Mouse (Mus musculus): ENCODE data around the gene Cd84. TPM values are rescaled to one million over a fixed set of nuclear protein-coding genes. Genes with fewer than 3 reads are reported as not detected.

The Cd84 gene
- polyA plus RNA-seq, 1 experiment = 0.92 TPM

- DNase-seq = no peak
- Histone ChIP-seq H3K27ac (ENCODE audit: insufficient read depth, low read depth, low read length) (no peak overlapping the region), H3K4me1 (ENCODE audit: control insufficient read depth, insufficient read depth, low read length) (no peaks in the 10 kb centered on the region), H3K27me3 (replicated peaks; ENCODE audit: control insufficient read depth, insufficient read depth, low read length) (no peaks in the 10 kb centered on the region; the same call in 1 of the 2 replicates), H3K4me3 (ENCODE audit: insufficient read depth, low read depth, low read length) (no peak overlapping the region), H3K36me3 (ENCODE audit: control insufficient read depth, insufficient read depth, low read length) (no peaks in the 10 kb centered on the region)
- TF ChIP-seq POLR2A (IDR thresholded peaks at IDR 0.05; ENCODE audit: low read depth, low read length) (no peak), CTCF (conservative IDR thresholded peaks at IDR 0.05; ENCODE audit: insufficient read depth, insufficient read length, low read depth, low read length) (no peak)
- 75% methylated on average over 2 of the region's 2 CpGs for WGBS
Measured at GRCm38 (mm10) chr1:171921641-171922040, 82.1 kb downstream of the Cd84 start.

GRCm38 (mm10) chr1:171922844-171923243, 83.3 kb downstream of the Cd84 start:
- Histone ChIP-seq H3K4me3 (ENCODE audit: insufficient read depth, low read depth, low read length) (no peak overlapping the region), H3K4me1 (ENCODE audit: control insufficient read depth, insufficient read depth, low read length) (no peaks in the 10 kb centered on the region), H3K27ac (ENCODE audit: insufficient read depth, low read depth, low read length) (no peak overlapping the region), H3K27me3 (replicated peaks; ENCODE audit: control insufficient read depth, insufficient read depth, low read length) (no peaks in the 10 kb centered on the region; the same call in 1 of the 2 replicates), H3K36me3 (ENCODE audit: control insufficient read depth, insufficient read depth, low read length) (no peaks in the 10 kb centered on the region)
- TF ChIP-seq CTCF (conservative IDR thresholded peaks at IDR 0.05; ENCODE audit: insufficient read depth, insufficient read length, low read depth, low read length) (no peak), POLR2A (IDR thresholded peaks at IDR 0.05; ENCODE audit: low read depth, low read length) (no peak)
- no peak for DNase-seq
- 92% methylated on average over 5 of the region's 5 CpGs for WGBS

GRCm38 (mm10) chr1:171924900-171925299, 85.4 kb downstream of the Cd84 start:
- TF ChIP-seq CTCF (conservative IDR thresholded peaks at IDR 0.05; ENCODE audit: insufficient read depth, insufficient read length, low read depth, low read length) (no peak), POLR2A (IDR thresholded peaks at IDR 0.05; ENCODE audit: low read depth, low read length) (no peak)
- WGBS = 74% methylated on average over 3 of the region's 3 CpGs

GRCm38 (mm10) chr1:171933851-171934250, 94.4 kb downstream of the Cd84 start:
- Histone ChIP-seq H3K4me1 (ENCODE audit: control insufficient read depth, insufficient read depth, low read length) (no peaks in the 10 kb centered on the region), H3K4me3 (ENCODE audit: insufficient read depth, low read depth, low read length) (no peak overlapping the region), H3K27me3 (replicated peaks; ENCODE audit: control insufficient read depth, insufficient read depth, low read length) (no peaks in the 10 kb centered on the region; the same call in 1 of the 2 replicates), H3K27ac (ENCODE audit: insufficient read depth, low read depth, low read length) (no peak overlapping the region), H3K36me3 (ENCODE audit: control insufficient read depth, insufficient read depth, low read length) (no peaks in the 10 kb centered on the region)
- WGBS = 54% methylated on average over 3 of the region's 3 CpGs
- DNase-seq = no peak
- no peak for TF ChIP-seq POLR2A (IDR thresholded peaks at IDR 0.05; ENCODE audit: low read depth, low read length)
- no peak for TF ChIP-seq CTCF (conservative IDR thresholded peaks at IDR 0.05; ENCODE audit: insufficient read depth, insufficient read length, low read depth, low read length)

More at GRCm38 (mm10) chr1:171924900-171925299, 85.4 kb downstream of the Cd84 start:
- no peak for DNase-seq
- no peak overlapping the region for H3K4me3 ChIP-seq (ENCODE audit: insufficient read depth, low read depth, low read length)
- no peaks in the 10 kb centered on the region for H3K36me3 ChIP-seq (ENCODE audit: control insufficient read depth, insufficient read depth, low read length)
- no peaks in the 10 kb centered on the region; the same call in 1 of the 2 replicates for H3K27me3 ChIP-seq (replicated peaks; ENCODE audit: control insufficient read depth, insufficient read depth, low read length)
- H3K4me1 ChIP-seq (ENCODE audit: control insufficient read depth, insufficient read depth, low read length) = no peaks in the 10 kb centered on the region
- no peak overlapping the region for H3K27ac ChIP-seq (ENCODE audit: insufficient read depth, low read depth, low read length)

- TF ChIP-seq CTCF (conservative IDR thresholded peaks at IDR 0.05; ENCODE audit: insufficient read depth, insufficient read length, low read depth, low read length) (no peak), POLR2A (IDR thresholded peaks at IDR 0.05; ENCODE audit: low read depth, low read length) (no peak)
- Histone ChIP-seq H3K36me3 (ENCODE audit: control insufficient read depth, insufficient read depth, low read length) (no peaks in the 10 kb centered on the region), H3K27me3 (replicated peaks; ENCODE audit: control insufficient read depth, insufficient read depth, low read length) (no peaks in the 10 kb centered on the region; the same call in 1 of the 2 replicates), H3K4me3 (ENCODE audit: insufficient read depth, low read depth, low read length) (no peak overlapping the region), H3K4me1 (ENCODE audit: control insufficient read depth, insufficient read depth, low read length) (no peaks in the 10 kb centered on the region), H3K27ac (ENCODE audit: insufficient read depth, low read depth, low read length) (no peak overlapping the region)
- WGBS = 84% methylated on average over 14 of the region's 14 CpGs
- no peak for DNase-seq
Measured at GRCm38 (mm10) chr1:171938952-171939948, 99.8 kb downstream of the Cd84 start.

Other genes starting within 250 kb of the Cd84 start
- 0.54 and 2.2 TPM in 2 replicates for gene Ly9, start 232.3 kb upstream of the Cd84 start, polyA plus RNA-seq (2012; rRNA removed)
- gene Slamf7, start 186.7 kb upstream of the Cd84 start, polyA plus RNA-seq (2012; rRNA removed) = 1.1 and 1.5 TPM in 2 replicates
- 2.7 and 4.3 TPM in 2 replicates for gene Cd48, start 157.7 kb upstream of the Cd84 start, polyA plus RNA-seq (2012; rRNA removed)
- gene Slamf1, start 72.6 kb upstream of the Cd84 start, polyA plus RNA-seq (2012; rRNA removed) = 0.03 and 0.28 TPM in 2 replicates
- gene Gm10521, start 56.0 kb downstream of the Cd84 start, polyA plus RNA-seq (2012; rRNA removed) = 0.05 and 0.11 TPM in 2 replicates
- 0.10 and 1.4 TPM in 2 replicates for gene Slamf6, start 77.8 kb downstream of the Cd84 start, polyA plus RNA-seq (2012; rRNA removed)
- gene Vangl2, start 188.7 kb downstream of the Cd84 start, polyA plus RNA-seq (2012; rRNA removed) = 2.9 and 3.3 TPM in 2 replicates
- not detected in 2 replicates for gene Nhlh1, start 217.9 kb downstream of the Cd84 start, polyA plus RNA-seq (2012; rRNA removed)
- gene Copa, start 242.8 kb downstream of the Cd84 start, polyA plus RNA-seq (2012; rRNA removed) = 60.4 and 74.9 TPM in 2 replicates
- 94.0 and 98.3 TPM in 2 replicates for gene Ncstn, start 243.1 kb downstream of the Cd84 start, polyA plus RNA-seq (2012; rRNA removed)